Mouse (Mus musculus): ENCODE results near the gene Plekha4. TPM values are rescaled to one million over a fixed set of nuclear protein-coding genes. Genes with fewer than 3 reads are reported as not detected.

Plekha4 gene
- polyA plus RNA-seq, 1 experiment from 2014 or later = 0.80 TPM

- H3K4me3 ChIP-seq (ENCODE audit: low read depth, low read length) = no peak overlapping the region
- no peaks in the 10 kb centered on the region for H3K27me3 ChIP-seq (ENCODE audit: control insufficient read depth, insufficient read depth, low read length)
- no peak overlapping the region for H3K9ac ChIP-seq (ENCODE audit: low read length)
- no peaks in the 10 kb centered on the region for H3K36me3 ChIP-seq (ENCODE audit: control insufficient read depth, insufficient read depth, low read length)
- H3K4me1 ChIP-seq (replicated peaks; ENCODE audit: control insufficient read depth, insufficient read depth, low read length) = no peaks in the 10 kb centered on the region
- H3K9me3 ChIP-seq (ENCODE audit: control insufficient read depth, low read length) = no peaks in the 10 kb centered on the region
- no peak overlapping the region for H3K27ac ChIP-seq (ENCODE audit: low read depth, low read length)
- no peak for ATAC-seq (replicated peaks; ENCODE audit: low FRiP score)
- H3K4me2 ChIP-seq (ENCODE audit: low read depth, low read length, severe bottlenecking) = no peak overlapping the region
- DNase-seq (ENCODE audit: low spot score) = no peak
- WGBS = 94% methylated on average over 2 of the region's 2 CpGs
These were observed 27.9 kb downstream of the Plekha4 start for GRCm38 (mm10) chr7:45553990-45554389.

- no peak for DNase-seq (ENCODE audit: low spot score)
- Histone ChIP-seq H3K9me3 (ENCODE audit: control insufficient read depth, low read length) (no peaks in the 10 kb centered on the region), H3K4me1 (replicated peaks; ENCODE audit: control insufficient read depth, insufficient read depth, low read length) (no peaks in the 10 kb centered on the region), H3K4me2 (ENCODE audit: low read depth, low read length, severe bottlenecking) (no peak within 1 kb of the TSS), H3K36me3 (ENCODE audit: control insufficient read depth, insufficient read depth, low read length) (no peaks in the 10 kb centered on the region), H3K27me3 (ENCODE audit: control insufficient read depth, insufficient read depth, low read length) (no peaks in the 10 kb centered on the region), H3K27ac (ENCODE audit: low read depth, low read length) (no peak within 1 kb of the TSS), H3K4me3 (ENCODE audit: low read depth, low read length) (no peak within 1 kb of the TSS), H3K9ac (ENCODE audit: low read length) (no peak within 1 kb of the TSS)
- no peak for ATAC-seq (replicated peaks; ENCODE audit: low FRiP score)
- 41% methylated on average over 8 of the region's 8 CpGs for WGBS
These were observed 28.6 kb downstream of the Plekha4 start, which contains the start of gene Hsd17b14 for GRCm38 (mm10) chr7:45554744-45555143. Hsd17b14 (plus strand) TSS chr7:45554893.

DNA sequence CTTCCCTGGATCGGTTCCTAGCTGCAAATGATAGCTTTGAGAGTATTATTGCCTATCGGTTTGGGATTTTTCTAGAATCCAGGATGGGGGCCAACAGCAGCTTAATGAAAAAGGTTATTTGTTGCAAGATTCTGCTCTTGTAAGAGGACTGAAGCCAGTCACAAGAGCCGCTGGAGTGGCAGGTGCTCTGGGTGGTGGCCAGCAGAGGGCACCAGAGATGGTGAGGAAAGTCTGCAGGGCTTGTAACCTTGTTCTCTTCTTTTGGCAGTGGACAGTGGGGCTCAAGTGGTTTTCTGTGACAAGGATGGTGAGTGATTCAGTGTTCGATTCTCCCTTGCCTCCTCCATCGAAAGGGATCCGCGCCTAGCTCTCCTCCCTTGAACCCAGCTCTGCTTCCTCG is 29.7 kb downstream of the Plekha4 start:
- no peak overlapping the region for H3K27ac ChIP-seq (ENCODE audit: low read depth, low read length)
- no peak for ATAC-seq (replicated peaks; ENCODE audit: low FRiP score)
- H3K4me3 ChIP-seq (ENCODE audit: low read depth, low read length) = no peak overlapping the region

GRCm38 (mm10) chr7:45558907-45559306 is 32.8 kb downstream of the Plekha4 start:
- no peaks in the 10 kb centered on the region for H3K4me1 ChIP-seq (replicated peaks; ENCODE audit: control insufficient read depth, insufficient read depth, low read length)
- no peak overlapping the region for H3K9ac ChIP-seq (ENCODE audit: low read length)
- DNase-seq (ENCODE audit: low spot score) (peak; percentile 20), ATAC-seq (replicated peaks; ENCODE audit: low FRiP score) (no peak)
- H3K4me2 ChIP-seq (ENCODE audit: low read depth, low read length, severe bottlenecking) = no peak overlapping the region
- no peaks in the 10 kb centered on the region for H3K36me3 ChIP-seq (ENCODE audit: control insufficient read depth, insufficient read depth, low read length)
- H3K4me3 ChIP-seq (ENCODE audit: low read depth, low read length) = no peak overlapping the region
- 71% methylated on average over 6 of the region's 6 CpGs for WGBS
- H3K27ac ChIP-seq (ENCODE audit: low read depth, low read length) = no peak overlapping the region
- H3K27me3 ChIP-seq (ENCODE audit: control insufficient read depth, insufficient read depth, low read length) = no peaks in the 10 kb centered on the region
- H3K9me3 ChIP-seq (ENCODE audit: control insufficient read depth, low read length) = no peaks in the 10 kb centered on the region

More for the DNA sequence above, 29.7 kb downstream of the Plekha4 start:
- 20% methylated on average over 8 of the region's 8 CpGs for WGBS
- H3K4me1 ChIP-seq (replicated peaks; ENCODE audit: control insufficient read depth, insufficient read depth, low read length) = no peaks in the 10 kb centered on the region
- H3K9me3 ChIP-seq (ENCODE audit: control insufficient read depth, low read length) = no peaks in the 10 kb centered on the region
- no peak overlapping the region for H3K9ac ChIP-seq (ENCODE audit: low read length)
- no peak overlapping the region for H3K4me2 ChIP-seq (ENCODE audit: low read depth, low read length, severe bottlenecking)
- H3K36me3 ChIP-seq (ENCODE audit: control insufficient read depth, insufficient read depth, low read length) = no peaks in the 10 kb centered on the region
- DNase-seq (ENCODE audit: low spot score) = peak; percentile 88
- H3K27me3 ChIP-seq (ENCODE audit: control insufficient read depth, insufficient read depth, low read length) = no peaks in the 10 kb centered on the region

DNA sequence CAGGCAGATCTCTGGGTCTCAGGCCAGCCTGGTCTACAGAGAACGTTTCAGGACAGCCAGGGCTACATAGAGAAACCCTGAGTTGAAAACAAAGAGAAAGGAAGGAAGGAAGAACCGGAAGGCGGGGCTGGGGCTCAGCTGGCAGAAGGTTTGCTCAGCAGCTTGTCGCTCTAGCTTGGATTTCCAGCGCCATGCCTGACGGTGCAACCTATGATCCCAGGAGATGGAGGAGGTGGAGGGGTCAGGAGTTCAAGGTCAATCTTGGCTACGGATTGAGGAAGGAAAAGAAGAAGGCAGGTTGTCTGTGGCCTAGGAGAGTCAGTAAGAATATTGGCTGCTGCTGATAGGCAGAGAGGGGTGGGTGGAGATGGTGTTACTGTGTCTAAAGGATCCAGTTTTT is 34.1 kb downstream of the Plekha4 start:
- ATAC-seq (replicated peaks; ENCODE audit: low FRiP score) = no peak
- peak; percentile 38 for DNase-seq (ENCODE audit: low spot score)
- Histone ChIP-seq H3K9ac (ENCODE audit: low read length) (no peak overlapping the region), H3K4me2 (ENCODE audit: low read depth, low read length, severe bottlenecking) (no peak overlapping the region), H3K27ac (ENCODE audit: low read depth, low read length) (no peak overlapping the region), H3K36me3 (ENCODE audit: control insufficient read depth, insufficient read depth, low read length) (no peaks in the 10 kb centered on the region), H3K9me3 (ENCODE audit: control insufficient read depth, low read length) (no peaks in the 10 kb centered on the region), H3K27me3 (ENCODE audit: control insufficient read depth, insufficient read depth, low read length) (no peaks in the 10 kb centered on the region), H3K4me1 (replicated peaks; ENCODE audit: control insufficient read depth, insufficient read depth, low read length) (no peaks in the 10 kb centered on the region), H3K4me3 (ENCODE audit: low read depth, low read length) (no peak overlapping the region)
- WGBS = 86% methylated on average over 7 of the region's 7 CpGs

DNA sequence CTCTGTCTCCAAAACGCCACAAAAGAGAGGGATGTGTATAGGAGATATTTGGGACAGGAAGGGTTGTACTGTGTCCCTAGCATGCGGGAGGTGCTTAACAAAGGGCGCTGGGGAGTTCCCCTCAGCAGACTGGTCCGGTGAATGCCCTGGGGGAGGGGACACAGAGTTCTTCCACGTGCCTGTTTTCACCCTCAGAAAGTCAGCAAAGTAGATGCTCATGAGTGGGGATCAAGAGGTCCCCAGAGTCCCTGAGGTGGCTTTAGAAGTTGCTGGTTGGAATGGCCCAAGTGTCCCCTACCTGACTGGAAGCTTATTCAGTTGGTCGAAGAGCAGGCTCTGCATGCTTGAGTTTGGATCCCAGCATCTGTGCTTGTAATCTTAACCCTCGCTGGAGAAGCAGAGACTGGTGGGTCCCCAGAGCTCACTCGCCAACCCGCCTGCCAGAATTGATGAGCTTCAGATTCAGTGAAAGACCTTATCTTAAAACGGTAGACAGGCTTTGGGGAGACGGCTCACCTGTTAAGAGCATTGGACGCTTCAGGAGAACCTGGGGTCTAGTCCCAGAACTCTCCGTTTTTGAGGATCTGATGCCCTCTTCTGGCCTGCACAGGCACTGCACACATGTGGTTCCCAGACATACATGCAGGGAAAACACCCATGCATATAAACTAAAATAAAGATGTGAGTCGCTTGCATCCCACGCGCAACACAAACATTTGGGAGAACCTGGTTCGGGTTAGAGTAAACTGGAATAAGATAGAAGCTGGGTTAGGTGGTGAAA is 34.9 kb downstream of the Plekha4 start:
- Histone ChIP-seq H3K4me1 (replicated peaks; ENCODE audit: control insufficient read depth, insufficient read depth, low read length) (no peaks in the 10 kb centered on the region), H3K4me2 (ENCODE audit: low read depth, low read length, severe bottlenecking) (no peak overlapping the region), H3K4me3 (ENCODE audit: low read depth, low read length) (no peak overlapping the region), H3K27ac (ENCODE audit: low read depth, low read length) (no peak overlapping the region), H3K36me3 (ENCODE audit: control insufficient read depth, insufficient read depth, low read length) (no peaks in the 10 kb centered on the region), H3K27me3 (ENCODE audit: control insufficient read depth, insufficient read depth, low read length) (no peaks in the 10 kb centered on the region), H3K9me3 (ENCODE audit: control insufficient read depth, low read length) (no peaks in the 10 kb centered on the region), H3K9ac (ENCODE audit: low read length) (no peak overlapping the region; the same call in 1 of the 2 replicates)
- 28% methylated on average over 17 of the region's 17 CpGs for WGBS
- ATAC-seq (replicated peaks; ENCODE audit: low FRiP score) (no peak), DNase-seq (ENCODE audit: low spot score) (peak; percentile 79)

DNA sequence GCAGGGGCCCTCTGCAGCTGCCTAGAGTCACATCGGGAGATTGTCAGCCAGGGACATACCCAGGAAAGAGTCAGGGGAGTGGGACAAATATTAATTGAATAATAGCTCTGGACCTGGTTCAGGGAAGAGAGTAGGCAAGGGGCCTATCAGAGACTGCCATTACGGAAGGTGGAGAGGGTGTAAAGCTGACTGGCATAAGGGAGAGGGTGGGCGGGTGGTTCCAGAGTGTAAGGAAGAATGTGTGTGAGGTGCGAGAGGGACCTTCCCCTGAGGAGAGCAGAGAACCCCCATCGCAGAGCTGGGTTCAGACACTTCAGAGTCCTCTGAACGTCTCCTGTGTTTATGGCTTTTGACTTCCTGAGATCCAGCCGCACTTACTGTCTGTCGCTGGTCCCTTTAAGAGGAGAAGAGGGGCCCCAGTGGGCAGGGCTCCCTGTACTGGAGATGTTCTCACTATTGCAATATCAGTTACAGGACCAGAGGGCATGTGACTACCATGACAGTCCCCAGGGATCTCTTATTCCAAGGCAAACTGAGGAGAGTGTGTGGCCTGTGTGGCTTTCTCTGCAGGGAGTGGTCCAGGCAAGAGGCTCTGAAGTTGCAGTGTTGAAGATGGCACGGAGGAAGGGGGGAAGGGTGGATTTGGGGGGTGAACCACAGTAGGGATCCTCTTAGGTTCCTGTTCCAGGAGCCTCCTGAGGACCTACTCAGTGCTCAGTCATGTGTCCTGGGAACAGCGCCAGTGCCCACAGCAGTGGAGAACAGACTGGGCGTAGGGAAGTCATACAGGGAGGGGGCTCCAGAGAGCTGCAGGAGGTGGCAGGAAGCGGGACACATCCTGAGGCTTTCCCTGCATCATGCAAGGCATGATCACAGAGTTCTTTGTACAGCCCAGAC is 35.7 kb downstream of the Plekha4 start:
- Histone ChIP-seq H3K9me3 (ENCODE audit: control insufficient read depth, low read length) (no peaks in the 10 kb centered on the region), H3K4me2 (ENCODE audit: low read depth, low read length, severe bottlenecking) (no peak overlapping the region), H3K9ac (ENCODE audit: low read length) (no peak overlapping the region), H3K4me3 (ENCODE audit: low read depth, low read length) (no peak overlapping the region), H3K27ac (ENCODE audit: low read depth, low read length) (no peak overlapping the region), H3K36me3 (ENCODE audit: control insufficient read depth, insufficient read depth, low read length) (no peaks in the 10 kb centered on the region), H3K27me3 (ENCODE audit: control insufficient read depth, insufficient read depth, low read length) (no peaks in the 10 kb centered on the region), H3K4me1 (replicated peaks; ENCODE audit: control insufficient read depth, insufficient read depth, low read length) (no peaks in the 10 kb centered on the region)
- 50% methylated on average over 12 of the region's 12 CpGs for WGBS
- DNase-seq (ENCODE audit: low spot score) = peak; percentile 45
- no peak for ATAC-seq (replicated peaks; ENCODE audit: low FRiP score)

- Histone ChIP-seq H3K9me3 (ENCODE audit: control insufficient read depth, low read length) (no peaks in the 10 kb centered on the region), H3K4me1 (replicated peaks; ENCODE audit: control insufficient read depth, insufficient read depth, low read length) (no peaks in the 10 kb centered on the region), H3K27me3 (ENCODE audit: control insufficient read depth, insufficient read depth, low read length) (no peaks in the 10 kb centered on the region), H3K9ac (ENCODE audit: low read length) (no peak overlapping the region), H3K36me3 (ENCODE audit: control insufficient read depth, insufficient read depth, low read length) (no peaks in the 10 kb centered on the region), H3K4me3 (ENCODE audit: low read depth, low read length) (no peak overlapping the region), H3K4me2 (ENCODE audit: low read depth, low read length, severe bottlenecking) (no peak overlapping the region), H3K27ac (ENCODE audit: low read depth, low read length) (no peak overlapping the region)
- ATAC-seq (replicated peaks; ENCODE audit: low FRiP score) (no peak), DNase-seq (ENCODE audit: low spot score) (no peak)
- 92% methylated on average over 2 of the region's 2 CpGs for WGBS
These were observed 38.7 kb downstream of the Plekha4 start for GRCm38 (mm10) chr7:45564811-45565210.
